Mouse (Mus musculus): ENCODE results near the gene Inpp4a. TPM values are rescaled to one million over a fixed set of nuclear protein-coding genes. Genes with fewer than 3 reads are reported as not detected.

Inpp4a gene
- total and polyA plus RNA-seq, 3 experiments, result 1.5 to 7.0 (median 4.0) TPM

GRCm38 (mm10) chr1:37333741-37334440 lies 34.2 kb downstream of the Inpp4a start:
- no peak for TF ChIP-seq HCFC1 (IDR thresholded peaks at IDR 0.05; ENCODE audit: low read depth, low read length)
- TF ChIP-seq TBP (conservative IDR thresholded peaks at IDR 0.05; ENCODE audit: low read depth, low read length), result no peak
- TF ChIP-seq UBTF (IDR thresholded peaks at IDR 0.05; ENCODE audit: low read depth, low read length), result no peak
- no peak for TF ChIP-seq RAD21 (IDR thresholded peaks at IDR 0.05; ENCODE audit: low read depth, low read length)
- no peak for TF ChIP-seq ZKSCAN1 (IDR thresholded peaks at IDR 0.05; ENCODE audit: borderline replicate concordance, low read depth, low read length)
- TF ChIP-seq MAZ (IDR thresholded peaks at IDR 0.05; ENCODE audit: low read depth, low read length), result no peak
- no peak for TF ChIP-seq CHD1 (IDR thresholded peaks at IDR 0.05; ENCODE audit: low read depth, low read length)
- no peak for TF ChIP-seq E2F4 (IDR thresholded peaks at IDR 0.05; ENCODE audit: insufficient replicate concordance, low read depth, low read length)
- TF ChIP-seq EP300 (IDR thresholded peaks at IDR 0.05; ENCODE audit: low read length), result no peak
- no peak for TF ChIP-seq ELF1 (IDR thresholded peaks at IDR 0.05; ENCODE audit: low read depth, low read length)
- no peak for TF ChIP-seq GABPA (IDR thresholded peaks at IDR 0.05; ENCODE audit: insufficient replicate concordance, low read depth, low read length)
- Histone ChIP-seq H3K4me1 (ENCODE audit: control insufficient read depth in 1 of 2, insufficient read depth in 2 of 2) (peaks cover 25 to 71% of the 10 kb centered on the region in 2 experiments), H3K4me3 (replicated peaks in 1 of 3; ENCODE audit: low read depth in 2 of 3, low read length in 2 of 3, poor library complexity in 1 of 3) (no peak overlapping the region), H3K79me2 (replicated peaks; ENCODE audit: control insufficient read depth, extremely low read depth, insufficient read depth, poor library complexity, severe bottlenecking) (no peaks in the 10 kb centered on the region), H3K9ac (ENCODE audit: insufficient read depth, low read depth) (no peak overlapping the region), H3K9me3 (replicated peaks; ENCODE audit: low read length) (peaks cover 6% of the 10 kb centered on the region), H3K4me2 (ENCODE audit: insufficient read depth, low read depth, poor library complexity, severe bottlenecking) (no peak overlapping the region), H3K27ac (ENCODE audit: insufficient read depth, low read depth) (no peak overlapping the region), H3K27me3 (replicated peaks) (no peaks in the 10 kb centered on the region), H3K36me3 (replicated peaks in 1 of 2; ENCODE audit: control insufficient read depth in 1 of 2, insufficient read depth in 1 of 2, low read length in 1 of 2) (peaks cover 0 to 5% of the 10 kb centered on the region in 2 experiments)
- in situ Hi-C loops (cut with MboI; ENCODE audit: low pct_ligation_motif_present, low pct_unique_long_range_greater_than_20kb, low sequenced_read_pairs), result no loop called here
- DNase-seq (ENCODE audit: extremely low read depth), result no peak
- dilution Hi-C loops (cut with MboI; ENCODE audit: extremely low pct_ligation_motif_present, extremely low pct_unique_long_range_greater_than_20kb, low sequenced_read_pairs), result no loop called here

GRCm38 (mm10) chr1:37336022-37336421 lies 36.4 kb downstream of the Inpp4a start:
- Histone ChIP-seq H3K9ac (ENCODE audit: insufficient read depth, low read depth) (no peak overlapping the region; the same call in 1 of the 2 replicates), H3K4me2 (ENCODE audit: insufficient read depth, low read depth, poor library complexity, severe bottlenecking) (peak overlapping the region; percentile 29), H3K27me3 (replicated peaks) (no peaks in the 10 kb centered on the region), H3K4me3 (replicated peaks in 1 of 3; ENCODE audit: low read depth in 2 of 3, low read length in 2 of 3, poor library complexity in 1 of 3) (no peak overlapping the region), H3K27ac (ENCODE audit: insufficient read depth, low read depth) (peak overlapping the region; percentile 57), H3K79me2 (replicated peaks; ENCODE audit: control insufficient read depth, extremely low read depth, insufficient read depth, poor library complexity, severe bottlenecking) (no peaks in the 10 kb centered on the region), H3K36me3 (replicated peaks in 1 of 2; ENCODE audit: control insufficient read depth in 1 of 2, insufficient read depth in 1 of 2, low read length in 1 of 2) (no peaks in the 10 kb centered on the region), H3K4me1 (ENCODE audit: control insufficient read depth in 1 of 2, insufficient read depth in 2 of 2) (peaks cover 31 to 76% of the 10 kb centered on the region in 2 experiments), H3K9me3 (replicated peaks; ENCODE audit: low read length) (no peaks in the 10 kb centered on the region)
- DNase-seq (ENCODE audit: extremely low read depth), result peak; percentile 53
- in situ Hi-C loops (cut with MboI; ENCODE audit: low pct_ligation_motif_present, low pct_unique_long_range_greater_than_20kb, low sequenced_read_pairs), result no loop called here
- dilution Hi-C loops (cut with MboI; ENCODE audit: extremely low pct_ligation_motif_present, extremely low pct_unique_long_range_greater_than_20kb, low sequenced_read_pairs), result no loop called here
- peak; percentile 65 for TF ChIP-seq SIN3A (IDR thresholded peaks at IDR 0.05; ENCODE audit: low read length)
- TF ChIP-seq ETS1 (conservative IDR thresholded peaks at IDR 0.05; ENCODE audit: low read depth, low read length), result peak; percentile 88
- TF ChIP-seq TCF12 (IDR thresholded peaks at IDR 0.05; ENCODE audit: low read depth, low read length), result peak; percentile 79; the same call in 1 of the 2 replicates
- no peak for TF ChIP-seq GABPA (IDR thresholded peaks at IDR 0.05; ENCODE audit: insufficient replicate concordance, low read depth, low read length)
- TF ChIP-seq MYC (IDR thresholded peaks at IDR 0.05; ENCODE audit: low read depth, low read length), result no peak
- TF ChIP-seq PAX5 (IDR thresholded peaks at IDR 0.05; ENCODE audit: low read length), result no peak
- no peak for TF ChIP-seq TBP (conservative IDR thresholded peaks at IDR 0.05; ENCODE audit: low read depth, low read length)
- TF ChIP-seq POLR2A (IDR thresholded peaks at IDR 0.05; ENCODE audit: low read depth, low read length), result no peak
- TF ChIP-seq HCFC1 (IDR thresholded peaks at IDR 0.05; ENCODE audit: low read depth, low read length), result no peak
- TF ChIP-seq RAD21 (IDR thresholded peaks at IDR 0.05; ENCODE audit: low read depth, low read length), result no peak
- TF ChIP-seq MAZ (IDR thresholded peaks at IDR 0.05; ENCODE audit: low read depth, low read length), result no peak; the same call in 1 of the 2 replicates
- TF ChIP-seq BHLHE40 (IDR thresholded peaks at IDR 0.05; ENCODE audit: low read depth, low read length), result peak; percentile 84
- TF ChIP-seq NELFE (IDR thresholded peaks at IDR 0.05; ENCODE audit: low read depth, low read length), result no peak
- no peak for TF ChIP-seq MAFK (IDR thresholded peaks at IDR 0.05; ENCODE audit: insufficient replicate concordance, low read length)
- no peak for TF ChIP-seq ZC3H11A (IDR thresholded peaks at IDR 0.05; ENCODE audit: low read depth, low read length)
- TF ChIP-seq MAX (IDR thresholded peaks at IDR 0.05; ENCODE audit: low read length), result peak; percentile 52; the same call in 1 of the 2 replicates
- TF ChIP-seq EP300 (IDR thresholded peaks at IDR 0.05; ENCODE audit: low read length), result peak; percentile 78
- TF ChIP-seq IRF4 (IDR thresholded peaks at IDR 0.05; ENCODE audit: low read depth, low read length), result peak; percentile 86
- TF ChIP-seq JUN (IDR thresholded peaks at IDR 0.05; ENCODE audit: insufficient read depth, low read depth, low read length), result peak; percentile 17; the same call in 1 of the 2 replicates
- no peak for TF ChIP-seq SMC3 (IDR thresholded peaks at IDR 0.05; ENCODE audit: low read depth, low read length)
- TF ChIP-seq ZMIZ1 (IDR thresholded peaks at IDR 0.05; ENCODE audit: low read depth, low read length), result no peak
- TF ChIP-seq JUND (conservative IDR thresholded peaks at IDR 0.05; ENCODE audit: low read depth, low read length), result peak; percentile 66
